Mouse (Mus musculus): ENCODE data around the gene Antxr1. TPM values are rescaled to one million over a fixed set of nuclear protein-coding genes. Genes with fewer than 3 reads are reported as not detected.

Antxr1 gene
- 10.7 TPM for polyA plus RNA-seq (2015; fragmentation: Illumina TruSeq; extraction: RNeasy Lipid Tissue Mini Kit (QIAGEN cat#74804); ENCODE audit: low read depth, low replicate concordance)

DNA sequence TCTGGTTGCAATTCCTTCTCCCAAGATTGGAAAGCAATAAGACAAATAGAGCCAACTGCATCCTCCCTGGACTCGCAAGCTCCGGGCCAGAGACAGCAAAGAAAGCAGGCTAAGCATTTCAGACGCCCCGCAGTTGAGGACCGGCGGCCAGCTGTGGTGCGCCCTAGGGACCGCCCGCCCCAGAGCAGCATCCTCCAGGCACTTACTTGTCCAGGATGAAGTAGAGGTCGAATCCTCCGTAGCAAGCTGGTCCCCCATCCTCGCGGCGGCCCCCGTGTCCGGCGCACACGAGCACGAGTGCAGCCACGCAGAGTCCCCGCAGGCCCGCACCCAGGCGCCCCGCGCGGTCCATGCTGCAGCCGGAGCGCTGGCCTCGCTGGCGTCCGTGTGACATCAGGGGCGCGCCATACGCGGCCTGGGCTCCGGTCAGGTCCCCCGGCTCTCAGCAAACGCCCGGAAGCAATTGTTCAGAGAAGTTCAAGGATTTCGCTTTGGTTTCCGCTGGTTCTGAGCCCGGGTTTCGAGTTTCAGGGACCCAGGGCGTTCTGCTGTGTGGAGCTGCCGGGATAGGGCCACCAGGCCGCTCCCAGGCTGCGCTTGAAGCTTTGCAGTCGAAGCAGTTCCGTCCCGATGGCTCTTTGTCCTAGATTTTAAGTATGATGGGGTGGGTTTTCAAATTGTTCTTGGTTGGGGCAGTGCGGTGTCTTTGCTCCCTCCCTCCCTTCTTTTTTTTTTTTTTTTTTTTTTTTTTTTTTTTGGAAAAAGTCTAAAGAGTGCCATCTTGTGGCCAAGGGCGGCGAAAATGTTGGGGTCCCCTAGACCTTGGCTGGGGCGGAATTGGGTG lies at the start of gene Antxr1:
Gene Antxr1, minus strand, starts transcription at position 731 of the 844 bp plus-strand sequence.

DNA sequence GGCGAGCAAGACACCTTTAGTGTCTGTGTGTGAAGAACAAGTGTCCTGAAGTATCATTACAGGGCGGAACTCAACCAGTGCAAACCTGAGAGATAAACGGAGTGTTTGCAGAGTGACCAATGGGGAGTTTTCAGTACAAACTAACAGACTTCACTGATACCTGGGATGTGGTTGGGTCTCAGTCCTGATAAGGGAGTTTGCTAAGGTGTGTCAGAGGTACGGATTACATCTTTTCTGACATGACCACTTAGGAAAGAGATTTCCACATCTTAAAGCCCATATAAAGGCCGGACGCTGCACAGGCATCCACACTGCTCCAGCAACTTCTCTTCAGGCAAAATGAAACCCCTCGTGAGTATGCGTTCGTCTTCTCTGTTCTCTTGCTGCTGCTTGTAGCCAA lies 37.4 kb upstream of the Antxr1 start, which contains the start of gene Gkn2:
Gene Gkn2, plus strand, starts transcription at position 301 of the 400 bp plus-strand sequence.

DNA sequence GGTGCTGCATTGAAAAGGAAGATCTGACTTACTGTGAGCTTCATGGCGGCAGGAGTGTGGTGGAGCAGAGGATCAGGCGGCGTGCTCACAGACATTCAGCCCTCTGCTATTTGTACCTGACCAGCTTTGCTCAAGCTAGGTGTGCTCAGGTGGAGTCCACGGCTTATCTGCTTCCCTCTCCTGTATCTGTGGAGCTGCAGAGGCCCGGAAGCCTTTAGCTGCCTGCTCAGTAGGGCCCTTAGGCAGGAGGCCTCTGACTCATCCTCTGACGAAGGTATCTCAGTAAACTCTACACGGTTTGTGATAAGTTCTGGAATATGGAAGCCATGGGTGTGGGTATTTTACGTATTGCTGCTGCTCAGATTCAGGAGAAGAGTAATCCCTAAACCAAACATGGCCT lies 15.2 kb upstream of the Antxr1 start, which contains the start of gene Gkn1:
Gene Gkn1, minus strand, starts transcription at position 114 of the 400 bp plus-strand sequence.

DNA sequence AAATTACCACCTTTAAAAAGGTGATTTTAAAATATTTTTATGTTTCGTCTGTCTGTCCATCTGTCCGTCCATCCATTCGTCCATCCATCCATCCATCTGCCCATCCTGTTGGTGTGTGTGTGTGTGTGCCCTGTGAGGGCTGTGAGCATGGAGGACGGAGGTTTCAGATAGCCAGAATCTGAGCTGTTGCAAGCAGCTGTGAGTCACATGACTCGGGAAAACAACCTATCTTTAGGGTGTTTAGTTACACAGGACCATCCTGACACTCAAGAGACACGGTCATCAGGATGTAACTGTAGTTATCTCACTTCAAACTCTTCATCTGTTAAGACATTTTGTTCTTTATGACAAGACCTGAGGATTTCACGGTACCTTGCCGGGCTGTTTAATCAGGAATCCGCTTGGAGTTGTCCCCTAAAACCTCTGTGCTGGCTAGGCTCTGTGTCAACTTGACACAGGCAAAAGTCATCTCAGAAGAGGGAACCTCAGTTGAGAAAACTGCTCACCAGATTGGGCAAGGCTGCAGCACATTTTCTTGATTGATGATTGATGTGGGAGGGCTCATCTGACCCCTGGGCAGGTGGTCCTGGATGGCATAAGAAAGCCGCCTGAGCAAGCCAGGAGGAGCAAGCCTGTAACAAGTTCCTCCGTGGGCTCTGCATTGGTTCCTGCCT lies 231.4 kb downstream of the Antxr1 start, which contains the start of gene D6Ertd527e:
Gene D6Ertd527e, plus strand, starts transcription at position 624 of the 674 bp plus-strand sequence.

Other genes starting within 250 kb of the Antxr1 start
- not detected for gene D6Ertd527e, start 231.1 kb downstream of the Antxr1 start, polyA plus RNA-seq (2015; fragmentation: Illumina TruSeq; extraction: RNeasy Lipid Tissue Mini Kit (QIAGEN cat#74804); ENCODE audit: low read depth, low replicate concordance)
- gene Gkn1, start 15.1 kb upstream of the Antxr1 start, polyA plus RNA-seq (2015; fragmentation: Illumina TruSeq; extraction: RNeasy Lipid Tissue Mini Kit (QIAGEN cat#74804); ENCODE audit: low read depth, low replicate concordance) = not detected
- not detected for gene Gkn2, start 37.5 kb upstream of the Antxr1 start, polyA plus RNA-seq (2015; fragmentation: Illumina TruSeq; extraction: RNeasy Lipid Tissue Mini Kit (QIAGEN cat#74804); ENCODE audit: low read depth, low replicate concordance)
- 11.8 TPM for gene Gkn3, start 53.1 kb upstream of the Antxr1 start, polyA plus RNA-seq (2015; fragmentation: Illumina TruSeq; extraction: RNeasy Lipid Tissue Mini Kit (QIAGEN cat#74804); ENCODE audit: low read depth, low replicate concordance)
- gene Bmp10, start 93.2 kb upstream of the Antxr1 start, polyA plus RNA-seq (2015; fragmentation: Illumina TruSeq; extraction: RNeasy Lipid Tissue Mini Kit (QIAGEN cat#74804); ENCODE audit: low read depth, low replicate concordance) = not detected
- 7.7 TPM for gene Arhgap25, start 197.4 kb upstream of the Antxr1 start, polyA plus RNA-seq (2015; fragmentation: Illumina TruSeq; extraction: RNeasy Lipid Tissue Mini Kit (QIAGEN cat#74804); ENCODE audit: low read depth, low replicate concordance)

Measured in brain, adult 10 weeks (tissue).